Mouse (Mus musculus): Measurements from ENCODE around the gene Aifm3. TPM values are rescaled to one million over a fixed set of nuclear protein-coding genes. Genes with fewer than 3 reads are reported as not detected.
"Not testable (repeated sequence)": the region's sequence is repeated elsewhere in the genome, so short reads cannot be mapped to it uniquely, and the experiment has no call there.

The Aifm3 gene
- polyA plus RNA-seq, 1 experiment from 2014 or later = 4.4 TPM

DNA sequence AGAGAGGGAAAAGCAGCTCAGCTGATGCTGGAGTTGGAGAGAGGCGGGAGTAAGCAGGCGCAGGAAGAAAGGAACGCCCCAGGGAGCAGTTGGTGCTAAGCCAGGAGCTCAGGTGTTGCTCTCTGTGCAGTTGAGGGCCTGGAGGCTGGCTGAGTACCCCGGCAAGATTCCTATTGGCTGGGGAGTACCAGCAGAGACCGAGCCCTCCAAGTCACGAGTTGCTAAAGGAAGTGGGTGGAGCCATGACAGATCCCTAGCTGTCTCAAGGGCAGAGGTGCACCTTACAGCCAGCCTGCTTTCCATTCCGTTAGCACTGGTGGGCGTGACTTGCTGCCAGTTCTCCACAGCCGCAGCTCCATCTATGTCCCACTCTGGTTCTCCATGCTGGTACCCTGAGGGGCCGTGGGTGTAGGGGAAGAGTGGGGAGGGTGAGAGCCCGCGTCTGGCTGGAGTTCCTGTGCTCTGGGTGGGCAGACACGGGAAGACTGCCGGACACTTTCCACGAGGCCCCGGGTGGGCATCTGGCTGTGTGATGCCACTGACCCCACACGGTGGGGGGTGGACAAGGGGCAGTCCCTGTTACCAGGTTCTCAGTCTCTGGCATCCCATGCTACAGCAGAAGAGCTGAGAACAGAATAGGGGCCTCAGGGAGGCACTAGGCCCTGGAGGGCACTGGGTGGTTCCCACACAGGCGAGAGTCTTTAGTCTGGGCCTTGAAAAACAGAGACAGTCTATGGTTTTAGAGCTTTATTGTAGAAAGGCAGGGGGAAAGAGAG, 64.7 kb downstream of the Aifm3 start:
- 4% methylated on average over 18 of the region's 18 CpGs for WGBS
- DNase-seq (peak; percentile 64), ATAC-seq (ENCODE audit: low FRiP score, low TSS enrichment) (peak; percentile 50)
- peaks cover 21% of the 10 kb centered on the region for H3K4me1 ChIP-seq (ENCODE audit: control insufficient read depth, insufficient read depth, low read length)
- no peaks in the 10 kb centered on the region for H3K9me3 ChIP-seq (ENCODE audit: control insufficient read depth, low read length)
- no peak overlapping the region; the same call in 1 of the 2 replicates for H3K9ac ChIP-seq (replicated peaks; ENCODE audit: low read length)
- peak overlapping the region; percentile 41 for H3K4me2 ChIP-seq (ENCODE audit: low read length)
- no peaks in the 10 kb centered on the region for H3K27me3 ChIP-seq (ENCODE audit: control insufficient read depth, insufficient read depth, low read length)
- peak overlapping the region; percentile 20; the same call in 1 of the 2 replicates for H3K27ac ChIP-seq (replicated peaks; ENCODE audit: low read depth, low read length)
- H3K4me3 ChIP-seq (replicated peaks; ENCODE audit: low read depth, low read length) = no peak overlapping the region
- H3K36me3 ChIP-seq (ENCODE audit: control insufficient read depth, insufficient read depth, low read length) = no peaks in the 10 kb centered on the region

GRCm38 (mm10) chr16:17554702-17555101, 65.3 kb downstream of the Aifm3 start:
- not testable (repeated sequence) for H3K9ac ChIP-seq (replicated peaks; ENCODE audit: low read length); H3K4me3 ChIP-seq (replicated peaks; ENCODE audit: low read depth, low read length); H3K36me3 ChIP-seq (ENCODE audit: control insufficient read depth, insufficient read depth, low read length); H3K9me3 ChIP-seq (ENCODE audit: control insufficient read depth, low read length); H3K27me3 ChIP-seq (ENCODE audit: control insufficient read depth, insufficient read depth, low read length); ATAC-seq (ENCODE audit: low FRiP score, low TSS enrichment); H3K4me2 ChIP-seq (ENCODE audit: low read length)
- Histone ChIP-seq H3K4me1 (ENCODE audit: control insufficient read depth, insufficient read depth, low read length) (peaks cover 23% of the 10 kb centered on the region), H3K27ac (replicated peaks; ENCODE audit: low read depth, low read length) (peak overlapping the region; percentile 20; the same call in 1 of the 2 replicates)
- 9% methylated on average over 4 of the region's 4 CpGs for WGBS
- DNase-seq = peak; percentile 40

DNA sequence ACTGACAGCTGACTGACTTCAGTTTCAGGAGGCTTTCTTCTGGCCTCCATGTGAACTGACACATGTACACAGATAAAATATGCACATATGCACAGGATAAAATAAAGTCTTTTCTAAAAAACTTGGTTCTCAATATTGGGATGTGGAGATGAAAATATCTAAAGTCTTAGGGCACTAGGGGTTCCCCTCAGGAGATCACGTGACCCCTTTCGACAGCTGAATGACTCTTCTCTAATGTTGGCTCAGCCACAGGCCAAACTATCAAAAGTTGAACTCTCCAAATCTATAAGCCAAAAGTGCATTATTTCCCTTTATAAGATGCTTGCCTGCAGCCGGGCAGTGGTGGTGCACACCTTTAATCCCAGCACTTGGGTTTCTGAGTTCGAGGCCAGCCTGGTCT, 66.8 kb downstream of the Aifm3 start:
- Histone ChIP-seq H3K27me3 (ENCODE audit: control insufficient read depth, insufficient read depth, low read length) (no peaks in the 10 kb centered on the region), H3K36me3 (ENCODE audit: control insufficient read depth, insufficient read depth, low read length) (no peaks in the 10 kb centered on the region), H3K9ac (replicated peaks; ENCODE audit: low read length) (no peak overlapping the region), H3K4me2 (ENCODE audit: low read length) (no peak overlapping the region), H3K4me3 (replicated peaks; ENCODE audit: low read depth, low read length) (no peak overlapping the region), H3K4me1 (ENCODE audit: control insufficient read depth, insufficient read depth, low read length) (peaks cover 27% of the 10 kb centered on the region), H3K9me3 (ENCODE audit: control insufficient read depth, low read length) (no peaks in the 10 kb centered on the region), H3K27ac (replicated peaks; ENCODE audit: low read depth, low read length) (no peak overlapping the region)
- no peak for DNase-seq
- ATAC-seq (ENCODE audit: low FRiP score, low TSS enrichment) = no peak
- WGBS = 87% methylated on average over 4 of the region's 4 CpGs

DNA sequence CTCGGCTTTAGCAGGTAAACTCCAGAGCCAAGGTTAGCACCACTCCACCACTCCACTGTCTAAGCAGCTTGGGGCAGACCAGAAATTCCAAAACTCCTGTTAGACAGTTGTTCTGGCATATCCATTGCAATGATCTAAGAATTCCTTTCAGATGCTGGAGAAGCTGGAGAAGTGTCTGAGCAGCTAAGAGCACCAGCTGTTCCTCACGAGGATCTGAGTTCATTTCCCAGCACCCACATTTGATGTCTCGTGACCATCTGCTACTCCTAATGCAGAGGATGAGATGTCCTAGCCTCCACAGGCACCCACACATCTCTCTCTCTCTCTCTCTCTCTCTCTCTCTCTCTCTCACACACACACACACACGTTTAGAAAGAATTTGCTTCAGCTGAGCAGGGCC, 67.5 kb downstream of the Aifm3 start:
- WGBS = 64% methylated on average over 4 of the region's 4 CpGs
- Histone ChIP-seq H3K36me3 (ENCODE audit: control insufficient read depth, insufficient read depth, low read length) (no peaks in the 10 kb centered on the region), H3K4me3 (replicated peaks; ENCODE audit: low read depth, low read length) (no peak overlapping the region), H3K4me2 (ENCODE audit: low read length) (no peak overlapping the region), H3K9me3 (ENCODE audit: control insufficient read depth, low read length) (no peaks in the 10 kb centered on the region), H3K27me3 (ENCODE audit: control insufficient read depth, insufficient read depth, low read length) (no peaks in the 10 kb centered on the region), H3K27ac (replicated peaks; ENCODE audit: low read depth, low read length) (no peak overlapping the region), H3K4me1 (ENCODE audit: control insufficient read depth, insufficient read depth, low read length) (peaks cover 34% of the 10 kb centered on the region), H3K9ac (replicated peaks; ENCODE audit: low read length) (no peak overlapping the region)
- ATAC-seq (ENCODE audit: low FRiP score, low TSS enrichment) = no peak
- DNase-seq = no peak

Other genes with a start within 250 kb of the Aifm3 start
- 25.3 and 38.0 TPM in 2 replicates for gene Tmem191c, start 213.5 kb upstream of the Aifm3 start, polyA plus RNA-seq (2014; fragmentation: Nextera tagmentation; extraction: Ambion mirVana)
- gene Serpind1, start 158.2 kb upstream of the Aifm3 start, polyA plus RNA-seq (2014; fragmentation: Nextera tagmentation; extraction: Ambion mirVana) = 0.38 and 1.5 TPM in 2 replicates
- gene Snap29, start 83.6 kb upstream of the Aifm3 start, polyA plus RNA-seq (2014; fragmentation: Nextera tagmentation; extraction: Ambion mirVana) = 10.7 and 16.2 TPM in 2 replicates
- gene Pi4ka, start 83.3 kb upstream of the Aifm3 start, polyA plus RNA-seq (2014; fragmentation: Nextera tagmentation; extraction: Ambion mirVana) = 65.2 and 77.6 TPM in 2 replicates
- 76.3 and 85.4 TPM in 2 replicates for gene Crkl, start 37.6 kb upstream of the Aifm3 start, polyA plus RNA-seq (2014; fragmentation: Nextera tagmentation; extraction: Ambion mirVana)
- gene Lztr1, start 19.1 kb downstream of the Aifm3 start, polyA plus RNA-seq (2014; fragmentation: Nextera tagmentation; extraction: Ambion mirVana) = 117 and 121 TPM in 2 replicates
- gene Thap7, start 41.5 kb downstream of the Aifm3 start, polyA plus RNA-seq (2014; fragmentation: Nextera tagmentation; extraction: Ambion mirVana) = 59.5 and 62.1 TPM in 2 replicates
- gene Lrrc74b, start 71.6 kb downstream of the Aifm3 start, polyA plus RNA-seq (2014; fragmentation: Nextera tagmentation; extraction: Ambion mirVana) = 0.66 and 0.95 TPM in 2 replicates
- 1.5 and 1.9 TPM in 2 replicates for gene P2rx6, start 72.3 kb downstream of the Aifm3 start, polyA plus RNA-seq (2014; fragmentation: Nextera tagmentation; extraction: Ambion mirVana)
- gene Slc7a4, start 93.6 kb downstream of the Aifm3 start, polyA plus RNA-seq (2014; fragmentation: Nextera tagmentation; extraction: Ambion mirVana) = 25.0 and 32.4 TPM in 2 replicates
- 29.1 and 29.3 TPM in 2 replicates for gene Smpd4, start 129.7 kb downstream of the Aifm3 start, polyA plus RNA-seq (2014; fragmentation: Nextera tagmentation; extraction: Ambion mirVana)
- 9.4 and 9.6 TPM in 2 replicates for gene Ccdc74a, start 156.9 kb downstream of the Aifm3 start, polyA plus RNA-seq (2014; fragmentation: Nextera tagmentation; extraction: Ambion mirVana)
- 37.2 and 39.8 TPM in 2 replicates for gene Med15, start 243.3 kb downstream of the Aifm3 start, polyA plus RNA-seq (2014; fragmentation: Nextera tagmentation; extraction: Ambion mirVana)